Mouse (Mus musculus) neural tube, embryonic 15.5 days (tissue): Measurements from ENCODE around the gene Brinp2. TPM values are rescaled to one million over a fixed set of nuclear protein-coding genes. Genes with fewer than 3 reads are reported as not detected.
A peak's percentile ranks its signal among the peaks of the same experiment; 100 is the strongest.

Source experiments
- ATAC-seq: fragments of 200-750 bp; cut with Nextera tagmentation; 2 replicates; pipeline ENCODE4 v1.8.0; 2017; ENCODE audit warnings: mild to moderate bottlenecking, moderate TSS enrichment, moderate library complexity; ENCODE audit not compliant: low FRiP score
- H3K27ac ChIP-seq: fragments of 300-500 bp; sonication (generic); replicated peaks from 2 replicates; pipeline ENCODE4 v1.5.1; 2015; ENCODE audit warnings: mild to moderate bottlenecking, inconsistent platforms
- H3K27me3 ChIP-seq: fragments of 300-500 bp; sonication (generic); replicated peaks from 2 replicates; pipeline ENCODE4 v1.6.1; 2015; ENCODE audit warnings: inconsistent platforms
- H3K36me3 ChIP-seq: fragments of 300-500 bp; sonication (generic); 2 replicates; pipeline ENCODE4 v1.6.1; 2015; ENCODE audit warnings: inconsistent platforms
- H3K4me1 ChIP-seq: fragments of 300-500 bp; sonication (generic); 2 replicates; pipeline ENCODE4 v1.6.1; 2015; ENCODE audit warnings: inconsistent platforms
- H3K4me2 ChIP-seq: fragments of 300-500 bp; sonication (generic); 2 replicates; pipeline ENCODE4 v1.6.1; 2015; ENCODE audit warnings: inconsistent platforms, mild to moderate bottlenecking, moderate library complexity
- H3K4me3 ChIP-seq: fragments of 300-500 bp; sonication (generic); replicated peaks from 2 replicates; pipeline ENCODE4 v1.5.1; 2015; ENCODE audit warnings: mild to moderate bottlenecking, inconsistent platforms
- H3K9ac ChIP-seq: fragments of 300-500 bp; sonication (generic); replicated peaks from 2 replicates; pipeline ENCODE4 v1.6.1; 2015; ENCODE audit warnings: mild to moderate bottlenecking, inconsistent platforms
- H3K9me3 ChIP-seq: fragments of 300-500 bp; sonication (generic); replicated peaks from 2 replicates; pipeline ENCODE4 v1.6.1; 2016; ENCODE audit warnings: inconsistent platforms
- WGBS: fragments of 180-500 bp; shearing (Covaris S2); methylation state at CpG from one replicate; pipeline ENCODE4 v1.1.7; 2015; ENCODE audit warnings: mixed read lengths; 5-methylcytosine and 5-hydroxymethylcytosine counted together
- polyA plus RNA-seq: library from polyadenylated mRNA; unstranded; fragments of >200 nt; fragmentation: Nextera tagmentation; extraction: Ambion mirVana; gene quantifications from 2 replicates; pipeline ENCODE4 v1.2.1, GENCODE M21; 2015

The Brinp2 gene
- polyA plus RNA-seq, result 24.9 and 27.0 TPM in 2 replicates

DNA sequence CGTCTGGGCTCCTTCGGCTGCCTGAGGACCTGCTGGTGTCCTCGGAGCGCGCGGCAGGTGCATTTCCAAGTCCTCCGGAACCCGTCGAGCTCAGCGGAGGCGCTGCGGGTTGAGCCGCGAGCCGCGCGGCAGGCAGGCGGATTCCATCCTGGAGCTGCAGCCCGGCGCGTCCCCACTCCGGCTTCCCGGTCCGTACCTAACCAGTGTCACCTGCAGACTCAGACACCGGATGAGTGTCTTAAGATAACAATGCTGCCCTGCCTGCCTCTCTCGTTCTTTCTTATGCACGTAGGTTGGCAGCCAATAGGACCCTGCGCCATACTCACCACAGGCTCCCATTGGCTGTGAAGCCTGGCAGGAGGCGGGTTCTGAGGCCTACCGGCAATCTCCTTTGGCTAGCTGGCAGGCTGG lies at the start of gene Brinp2:
Gene Brinp2 (minus strand): TSS at position 276 of the 411 bp plus-strand sequence.
- Histone ChIP-seq H3K4me3 (peak within 1 kb of the TSS; percentile 84), H3K9me3 (no peaks in the 10 kb centered on the region), H3K27ac (peak within 1 kb of the TSS; percentile 90), H3K4me2 (peak within 1 kb of the TSS; percentile 71), H3K9ac (peak within 1 kb of the TSS; percentile 79), H3K27me3 (no peaks in the 10 kb centered on the region), H3K4me1 (peaks cover 45% of the 10 kb centered on the region), H3K36me3 (no peaks in the 10 kb centered on the region)
- peak; percentile 98 for ATAC-seq
- under 1% methylated on average over 30 of the region's 30 CpGs for WGBS

DNA sequence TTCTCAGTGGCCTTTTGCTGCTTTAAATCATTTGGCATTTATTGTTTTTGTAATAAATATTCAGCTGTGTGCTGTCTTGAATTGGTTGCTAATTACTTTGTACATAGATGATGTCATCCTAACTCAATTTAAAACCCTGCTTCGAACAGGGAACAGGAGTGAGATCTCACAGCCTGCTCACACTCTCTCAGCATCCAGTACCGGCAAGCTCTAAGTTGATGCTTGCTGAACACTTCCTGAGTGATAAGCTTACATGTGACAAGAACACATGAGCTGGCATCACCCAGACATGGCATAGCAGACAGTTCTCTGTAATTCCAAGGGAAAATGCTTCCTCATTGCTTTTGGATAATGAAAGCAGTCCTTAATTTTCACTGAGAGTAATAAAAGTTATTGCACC lies 44.8 kb upstream of the Brinp2 start:
- no peak overlapping the region for H3K27ac ChIP-seq
- no peaks in the 10 kb centered on the region for H3K27me3 ChIP-seq
- 25% methylated on average over 2 of the region's 2 CpGs for WGBS
- H3K4me2 ChIP-seq, result no peak overlapping the region
- H3K36me3 ChIP-seq, result no peaks in the 10 kb centered on the region
- ATAC-seq, result peak; percentile 56; the same call in 1 of the 2 replicates
- no peak overlapping the region for H3K9ac ChIP-seq
- no peaks in the 10 kb centered on the region for H3K9me3 ChIP-seq
- H3K4me1 ChIP-seq, result peaks cover 17% of the 10 kb centered on the region
- no peak overlapping the region for H3K4me3 ChIP-seq

DNA sequence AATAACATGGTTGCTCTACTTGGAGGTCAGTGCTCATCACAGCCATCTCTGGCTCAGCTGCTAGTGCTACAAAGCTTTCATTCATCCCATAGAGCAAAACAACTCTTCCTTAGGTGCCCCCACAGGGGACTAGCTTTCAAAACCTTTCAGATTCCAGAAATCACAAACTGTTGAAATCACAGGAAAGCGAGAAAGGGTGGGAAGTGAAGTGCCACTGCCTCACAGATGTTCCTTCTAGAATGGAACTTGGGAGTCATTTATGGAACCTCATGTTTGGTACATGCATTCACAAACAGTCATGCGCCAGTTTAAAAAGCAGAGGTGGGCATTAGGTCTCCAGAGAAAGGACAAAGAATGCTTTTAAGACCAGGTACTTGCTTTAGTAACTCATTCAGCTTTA lies 40.9 kb upstream of the Brinp2 start:
- no peak overlapping the region for H3K9ac ChIP-seq
- H3K27ac ChIP-seq, result no peak overlapping the region
- no peaks in the 10 kb centered on the region for H3K36me3 ChIP-seq
- peaks cover 8% of the 10 kb centered on the region for H3K4me1 ChIP-seq
- no peak overlapping the region for H3K4me2 ChIP-seq
- ATAC-seq, result no peak
- WGBS, result 89% methylated on average over 2 of the region's 2 CpGs
- H3K9me3 ChIP-seq, result no peaks in the 10 kb centered on the region
- H3K27me3 ChIP-seq, result no peaks in the 10 kb centered on the region
- H3K4me3 ChIP-seq, result no peak overlapping the region

DNA sequence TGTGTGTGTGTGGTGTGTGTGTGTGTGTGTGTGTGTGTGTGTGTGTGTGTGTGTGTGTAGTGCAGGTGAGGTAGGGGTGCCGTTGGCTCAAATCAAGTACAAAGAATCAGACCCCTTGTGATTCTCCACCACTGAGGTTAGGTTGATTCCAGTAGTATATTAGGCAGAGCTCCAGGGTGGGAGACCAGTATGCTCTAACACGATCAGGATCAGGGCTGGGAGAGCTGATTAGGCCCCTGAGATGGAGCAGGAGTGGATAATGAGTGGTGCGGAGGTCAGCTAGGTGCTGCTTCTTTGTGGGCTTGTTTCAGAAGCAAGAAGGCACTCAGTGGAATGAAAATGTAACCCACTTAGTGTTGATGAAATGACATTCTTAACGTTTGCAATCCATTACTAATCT lies 34.6 kb upstream of the Brinp2 start:
- peaks cover 11% of the 10 kb centered on the region; the same call in 1 of the 2 replicates for H3K4me1 ChIP-seq
- H3K27ac ChIP-seq, result no peak overlapping the region
- whole genome bisulfite sequencing, result 54% methylated on average over 4 of the region's 4 CpGs
- no peak overlapping the region for H3K4me3 ChIP-seq
- H3K4me2 ChIP-seq, result no peak overlapping the region
- no peaks in the 10 kb centered on the region for H3K27me3 ChIP-seq
- ATAC-seq, result no peak
- H3K9ac ChIP-seq, result no peak overlapping the region
- 0 out of 2 replicates have a peak, but pooled peaks cover 2% of the 10 kb centered on the region for H3K36me3 ChIP-seq
- no peaks in the 10 kb centered on the region for H3K9me3 ChIP-seq

DNA sequence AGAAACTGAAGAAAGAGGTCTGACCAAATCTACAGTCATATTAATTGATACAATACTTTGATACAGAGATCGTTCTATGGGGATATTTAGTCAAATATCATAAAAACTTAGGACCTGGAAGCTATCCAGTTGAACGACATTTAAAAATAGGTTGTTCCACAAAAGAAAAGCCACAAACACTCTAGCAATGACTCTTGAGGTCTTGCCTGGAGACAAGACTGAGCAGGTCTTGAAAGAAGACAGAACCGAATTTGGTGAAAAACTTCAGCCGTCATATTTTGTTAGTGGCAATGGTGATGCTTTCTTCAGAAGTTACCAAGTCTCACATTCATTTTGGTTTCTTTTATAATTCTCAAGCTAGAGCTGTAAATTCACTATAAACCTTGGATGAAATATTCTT lies 32.9 kb upstream of the Brinp2 start:
- Histone ChIP-seq H3K27ac (no peak overlapping the region), H3K4me2 (no peak overlapping the region)
- 97% methylated on average over 4 of the region's 4 CpGs for WGBS

DNA sequence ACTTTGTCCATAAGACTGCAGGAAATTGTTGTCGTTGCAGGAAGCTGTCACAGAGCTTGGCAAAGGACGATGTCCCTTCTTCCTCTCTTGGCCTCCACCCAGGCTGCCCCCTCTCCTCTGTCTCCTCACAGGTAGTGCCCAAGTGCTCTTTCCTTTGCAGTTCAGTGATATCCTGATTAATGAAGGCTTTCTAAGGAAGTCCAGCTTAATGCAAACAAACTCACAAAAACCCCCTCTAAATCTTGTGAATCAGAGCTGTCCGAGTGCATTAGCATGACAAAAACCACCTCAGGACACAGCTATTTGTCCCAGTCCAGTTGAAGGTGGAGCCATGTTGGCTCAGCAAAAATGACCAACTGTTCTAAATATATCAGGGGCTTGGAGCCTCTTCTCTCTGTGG lies 30.7 kb upstream of the Brinp2 start:
- H3K36me3 ChIP-seq, result 0 out of 2 replicates have a peak, but pooled peaks cover 5% of the 10 kb centered on the region
- H3K4me1 ChIP-seq, result peaks cover 19% of the 10 kb centered on the region
- ATAC-seq, result peak; percentile 49; the same call in 1 of the 2 replicates
- no peak overlapping the region for H3K9ac ChIP-seq
- WGBS, result 16% methylated on average over 3 of the region's 3 CpGs
- H3K4me3 ChIP-seq, result no peak overlapping the region
- peak overlapping the region; percentile 46 for H3K27ac ChIP-seq
- no peak overlapping the region for H3K4me2 ChIP-seq
- H3K9me3 ChIP-seq, result no peaks in the 10 kb centered on the region
- no peaks in the 10 kb centered on the region for H3K27me3 ChIP-seq

More for the DNA sequence above, 32.9 kb upstream of the Brinp2 start:
- peaks cover 11% of the 10 kb centered on the region; the same call in 1 of the 2 replicates for H3K4me1 ChIP-seq
- H3K27me3 ChIP-seq, result no peaks in the 10 kb centered on the region
- ATAC-seq, result no peak
- H3K4me3 ChIP-seq, result no peak overlapping the region
- no peaks in the 10 kb centered on the region for H3K9me3 ChIP-seq
- 0 out of 2 replicates have a peak, but pooled peaks cover 5% of the 10 kb centered on the region for H3K36me3 ChIP-seq
- H3K9ac ChIP-seq, result no peak overlapping the region

DNA sequence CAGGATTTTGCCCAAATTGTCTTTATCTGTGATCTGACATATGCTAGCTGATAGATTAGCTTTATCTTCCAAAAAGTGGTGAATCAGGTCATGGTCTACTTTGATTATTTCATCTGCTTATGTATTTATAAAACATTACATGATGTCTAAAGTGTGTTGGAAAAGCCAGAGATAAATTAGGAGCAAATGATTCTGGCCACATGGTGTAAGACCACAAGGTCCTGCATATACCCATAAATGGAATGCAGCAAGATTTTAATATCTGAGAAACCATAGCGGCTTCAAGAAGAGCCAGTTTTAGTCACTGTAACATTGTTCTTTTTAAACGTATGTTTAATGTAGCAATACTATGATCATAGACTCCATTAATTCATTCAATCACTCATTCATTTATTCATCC lies 29.2 kb upstream of the Brinp2 start:
- Histone ChIP-seq H3K9me3 (no peaks in the 10 kb centered on the region), H3K27ac (no peak overlapping the region), H3K36me3 (peaks cover 5% of the 10 kb centered on the region; the same call in 1 of the 2 replicates), H3K27me3 (no peaks in the 10 kb centered on the region), H3K4me1 (peaks cover 19% of the 10 kb centered on the region), H3K4me3 (no peak overlapping the region), H3K4me2 (no peak overlapping the region), H3K9ac (no peak overlapping the region)
- no peak for ATAC-seq
- 95% methylated on average over 2 of the region's 2 CpGs for WGBS

DNA sequence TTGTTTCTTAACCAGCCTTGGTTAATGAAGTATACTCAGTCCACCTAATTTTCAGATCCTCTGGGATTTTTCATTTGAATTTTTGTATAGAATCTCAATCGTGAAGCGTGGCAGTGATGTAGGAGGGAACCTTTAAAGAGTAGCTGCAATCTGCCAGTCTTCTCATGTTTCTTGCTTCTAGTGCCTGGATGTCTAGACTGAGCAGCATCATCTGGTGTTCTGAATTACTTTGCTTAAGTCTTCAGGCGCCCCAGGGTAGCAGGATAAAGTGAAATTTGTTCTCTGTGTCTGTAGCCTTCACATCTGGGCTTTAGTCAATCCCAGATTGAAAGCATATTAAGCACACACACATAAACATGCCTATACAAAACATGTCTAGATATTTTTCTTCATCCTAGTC lies 27.1 kb upstream of the Brinp2 start:
- Histone ChIP-seq H3K9me3 (no peaks in the 10 kb centered on the region), H3K4me2 (no peak overlapping the region), H3K27me3 (no peaks in the 10 kb centered on the region), H3K9ac (no peak overlapping the region), H3K4me3 (no peak overlapping the region), H3K4me1 (peaks cover 27% of the 10 kb centered on the region), H3K36me3 (peaks cover 6% of the 10 kb centered on the region; the same call in 1 of the 2 replicates), H3K27ac (no peak overlapping the region)
- ATAC-seq, result no peak
- WGBS, result 82% methylated on average over 3 of the region's 3 CpGs

DNA sequence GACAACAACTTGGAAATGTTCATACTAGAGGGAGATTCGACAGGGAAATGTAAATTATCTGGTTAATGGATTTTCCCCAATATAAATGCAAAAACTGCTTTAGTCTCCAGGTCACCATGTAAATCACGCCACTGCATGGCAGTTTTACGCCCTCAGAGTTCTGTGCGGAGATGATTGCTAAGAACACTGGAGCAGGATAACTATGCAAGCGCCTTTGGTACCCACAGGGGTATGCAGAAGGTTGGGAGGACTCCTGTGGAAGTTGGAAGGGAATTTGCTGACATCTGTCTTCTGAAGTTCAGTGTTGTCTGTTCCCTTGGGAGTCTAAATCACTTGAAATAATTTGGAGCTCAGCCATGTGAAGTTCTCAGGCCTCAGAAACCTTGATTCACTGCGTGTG lies 26.2 kb upstream of the Brinp2 start:
- Histone ChIP-seq H3K4me2 (no peak overlapping the region), H3K27ac (no peak overlapping the region), H3K4me3 (no peak overlapping the region), H3K9ac (no peak overlapping the region), H3K27me3 (no peaks in the 10 kb centered on the region), H3K36me3 (peaks cover 9% of the 10 kb centered on the region; the same call in 1 of the 2 replicates), H3K9me3 (no peaks in the 10 kb centered on the region), H3K4me1 (peaks cover 25% of the 10 kb centered on the region)
- ATAC-seq, result peak; percentile 56; the same call in 1 of the 2 replicates
- WGBS, result 25% methylated on average over 6 of the region's 6 CpGs

DNA sequence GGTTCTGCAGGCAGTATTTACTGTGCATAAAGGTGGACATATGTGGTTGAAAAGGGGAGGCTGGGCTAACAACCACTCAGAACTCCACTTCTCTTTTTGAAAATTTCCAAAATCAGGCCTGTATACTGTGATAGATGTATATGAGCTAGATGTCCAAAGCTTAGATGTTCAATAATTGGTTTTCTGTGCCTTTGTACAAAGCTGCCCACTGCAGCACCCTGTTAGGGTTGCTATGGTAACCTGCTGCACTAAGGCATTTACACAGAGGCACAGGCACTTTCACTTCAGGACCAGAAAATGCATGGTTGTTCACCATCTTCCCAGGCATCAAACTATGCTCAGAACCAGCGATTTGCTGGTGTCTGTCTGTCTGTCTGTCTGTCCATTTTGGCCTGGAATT lies 8.3 kb upstream of the Brinp2 start:
- Histone ChIP-seq H3K27me3 (no peaks in the 10 kb centered on the region), H3K9ac (peak overlapping the region; percentile 94), H3K27ac (peak overlapping the region; percentile 95), H3K4me1 (peaks cover 37% of the 10 kb centered on the region), H3K36me3 (no peaks in the 10 kb centered on the region), H3K9me3 (no peaks in the 10 kb centered on the region), H3K4me2 (peak overlapping the region; percentile 86), H3K4me3 (peak overlapping the region; percentile 67)
- ATAC-seq, result peak; percentile 60
- WGBS, result 30% methylated on average over 1 of the region's 1 CpGs

DNA sequence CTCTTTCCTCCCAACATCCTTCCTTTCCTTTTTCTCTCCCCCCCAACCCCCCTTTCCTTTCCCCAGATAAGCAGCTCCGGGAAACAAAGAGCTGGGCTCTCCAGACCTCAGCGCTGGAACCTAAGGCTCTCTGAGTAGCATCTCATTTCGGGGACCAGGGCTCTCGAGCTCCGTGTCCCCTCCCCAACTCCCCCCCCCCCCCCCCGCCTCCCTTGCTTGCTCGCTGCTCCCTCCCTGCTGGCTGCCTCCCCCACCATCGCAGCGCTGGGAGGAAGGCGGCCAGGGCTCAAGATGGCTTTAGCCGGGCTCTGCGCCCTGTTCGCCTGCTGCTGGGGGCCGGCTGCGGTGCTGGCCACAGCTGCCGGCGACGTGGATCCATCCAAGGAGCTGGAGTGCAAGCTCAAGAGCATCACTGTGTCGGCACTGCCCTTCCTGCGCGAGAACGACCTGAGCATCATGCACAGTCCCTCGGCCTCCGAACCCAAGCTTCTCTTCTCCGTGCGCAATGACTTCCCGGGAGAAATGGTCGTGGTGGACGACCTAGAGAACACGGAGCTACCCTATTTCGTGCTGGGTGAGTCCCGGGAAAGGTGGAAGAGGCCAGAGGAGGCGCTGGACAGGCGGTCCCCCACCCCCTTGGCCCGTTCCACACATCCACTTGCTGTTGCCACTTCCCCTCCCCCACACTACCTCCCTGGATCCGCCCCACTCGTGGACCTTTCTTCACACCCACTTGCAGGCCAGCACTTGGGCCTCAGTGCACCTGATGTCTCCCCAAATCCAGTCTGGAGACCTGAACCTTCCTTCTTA lies 6.4 kb upstream of the Brinp2 start:
- under 1% methylated on average over 34 of the region's 37 CpGs for WGBS
- Histone ChIP-seq H3K27me3 (no peaks in the 10 kb centered on the region), H3K9me3 (no peaks in the 10 kb centered on the region), H3K4me1 (peaks cover 37% of the 10 kb centered on the region), H3K36me3 (no peaks in the 10 kb centered on the region), H3K4me2 (peak overlapping the region; percentile 86), H3K27ac (peak overlapping the region; percentile 95), H3K9ac (peak overlapping the region; percentile 94), H3K4me3 (peak overlapping the region; percentile 67)
- ATAC-seq, result peak; percentile 84

DNA sequence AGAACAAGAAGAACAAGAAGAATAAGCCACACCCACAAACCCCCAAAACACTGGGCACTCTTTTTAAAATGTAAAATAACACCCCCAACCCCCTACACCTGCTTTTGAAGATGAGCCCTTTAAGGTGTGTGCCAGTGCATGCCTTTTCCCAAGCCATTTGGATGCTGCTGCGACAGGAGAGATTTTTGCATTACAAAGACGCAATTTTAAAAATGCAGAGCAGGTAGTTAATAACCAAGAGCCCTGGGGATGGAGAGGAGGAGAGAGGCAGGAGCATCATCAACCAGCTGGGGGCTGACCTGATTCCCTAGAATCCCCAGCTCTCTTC lies 5.8 kb upstream of the Brinp2 start, which contains the start of gene Astn1:
Gene Astn1 (plus strand): TSS at position 310 of the 328 bp plus-strand sequence.
- H3K27me3 ChIP-seq, result no peaks in the 10 kb centered on the region
- peak within 1 kb of the TSS; percentile 94 for H3K9ac ChIP-seq
- H3K36me3 ChIP-seq, result no peaks in the 10 kb centered on the region
- H3K4me1 ChIP-seq, result peaks cover 41% of the 10 kb centered on the region
- ATAC-seq, result no peak; the same call in 1 of the 2 replicates
- no peaks in the 10 kb centered on the region for H3K9me3 ChIP-seq
- peak within 1 kb of the TSS; percentile 86 for H3K4me2 ChIP-seq
- 3% methylated on average over 2 of the region's 2 CpGs for WGBS
- H3K4me3 ChIP-seq, result peak within 1 kb of the TSS; percentile 67
- H3K27ac ChIP-seq, result peak within 1 kb of the TSS; percentile 95
